Mouse (Mus musculus): ENCODE data around the gene Nkd2. TPM values are rescaled to one million over a fixed set of nuclear protein-coding genes. Genes with fewer than 3 reads are reported as not detected.

The Nkd2 gene
- 4.8 and 6.4 TPM in 2 replicates for polyA plus RNA-seq (2016; fragmentation: Nextera tagmentation; extraction: Ambion mirVana)

DNA sequence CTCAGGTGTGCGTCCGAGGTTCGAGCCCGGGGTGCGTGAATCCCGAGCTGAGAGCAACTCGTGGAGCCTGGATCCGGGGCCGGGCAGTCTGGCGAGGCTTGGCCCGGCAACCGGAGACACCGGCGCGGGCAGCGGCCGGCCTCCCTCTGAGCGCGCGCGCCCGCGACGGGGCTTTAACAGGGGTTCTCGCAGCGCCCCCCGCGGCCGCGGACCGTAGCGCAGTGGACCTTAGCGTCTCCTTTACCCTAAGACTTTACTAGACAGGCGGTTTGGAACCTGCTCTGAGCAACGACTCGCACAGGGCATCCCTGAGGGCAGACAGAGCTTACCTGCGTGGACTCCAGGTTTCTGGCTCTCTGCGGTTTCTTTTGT, at the start of gene Nkd2:
Nkd2 (minus strand) TSS at position 167 of the 372 bp plus-strand sequence.
- H3K27ac ChIP-seq, result peak within 1 kb of the TSS; percentile 81
- peak within 1 kb of the TSS; percentile 78 for H3K4me3 ChIP-seq
- peaks cover 50% of the 10 kb centered on the region for H3K27me3 ChIP-seq (ENCODE audit: insufficient read depth, poor library complexity, severe bottlenecking)
- H3K9me3 ChIP-seq, result no peaks in the 10 kb centered on the region
- DNase-seq (ENCODE audit: low spot score), result peak; percentile 80
- WGBS, result 1% methylated on average over 38 of the region's 38 CpGs
- H3K4me1 ChIP-seq, result peaks cover 15% of the 10 kb centered on the region
- no peaks in the 10 kb centered on the region for H3K36me3 ChIP-seq

DNA sequence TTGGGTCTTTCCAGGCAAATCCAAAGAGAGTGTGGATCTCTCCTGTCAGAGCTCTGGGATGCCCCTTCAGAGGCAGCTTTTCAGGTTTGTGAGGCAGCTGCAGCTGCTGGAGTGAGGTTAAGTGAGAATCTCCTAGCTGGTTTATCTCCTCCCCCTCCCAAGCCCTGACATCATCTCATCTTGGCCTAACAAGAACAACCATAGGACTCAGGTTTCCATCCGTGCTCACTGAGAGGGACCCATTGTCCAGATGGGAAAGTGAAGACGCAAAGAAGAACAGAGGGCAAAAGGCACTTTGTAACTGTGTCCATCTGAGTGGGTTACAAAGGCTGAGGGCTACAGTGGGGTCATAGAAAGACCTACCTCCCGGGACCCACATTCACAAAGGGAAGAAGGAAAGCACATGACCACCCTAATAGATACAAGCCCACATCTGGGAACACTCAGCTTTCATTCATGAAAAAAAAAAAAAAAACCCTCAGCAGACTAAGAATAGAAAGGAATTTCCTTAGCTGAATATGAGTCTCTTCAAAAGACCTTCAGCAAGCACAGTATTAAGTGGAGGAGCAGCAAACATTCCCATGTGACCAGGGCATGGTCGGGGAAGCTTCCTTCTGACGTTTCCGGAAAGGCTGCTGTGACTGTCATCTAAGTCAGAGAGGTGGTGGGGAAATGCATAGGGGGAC, 45.2 kb upstream of the Nkd2 start:
- no peaks in the 10 kb centered on the region for H3K9me3 ChIP-seq
- no peaks in the 10 kb centered on the region for H3K36me3 ChIP-seq
- no peaks in the 10 kb centered on the region for H3K27me3 ChIP-seq (ENCODE audit: insufficient read depth, poor library complexity, severe bottlenecking)
- 37% methylated on average over 6 of the region's 6 CpGs for WGBS
- H3K27ac ChIP-seq, result peak overlapping the region; percentile 19; the same call in 1 of the 2 replicates
- no peak for DNase-seq (ENCODE audit: low spot score)
- H3K4me3 ChIP-seq, result no peak overlapping the region
- peaks cover 14% of the 10 kb centered on the region; the same call in 1 of the 2 replicates for H3K4me1 ChIP-seq

GRCm38 (mm10) chr13:73887415-73887874, 40.0 kb upstream of the Nkd2 start:
- H3K36me3 ChIP-seq, result no peaks in the 10 kb centered on the region
- DNase-seq (ENCODE audit: low spot score), result no peak
- H3K27ac ChIP-seq, result no peak overlapping the region
- no peaks in the 10 kb centered on the region for H3K27me3 ChIP-seq (ENCODE audit: insufficient read depth, poor library complexity, severe bottlenecking)
- 52% methylated on average over 4 of the region's 4 CpGs for WGBS
- H3K4me1 ChIP-seq, result peaks cover 8% of the 10 kb centered on the region; the same call in 1 of the 2 replicates
- H3K9me3 ChIP-seq, result no peaks in the 10 kb centered on the region
- H3K4me3 ChIP-seq, result no peak overlapping the region

DNA sequence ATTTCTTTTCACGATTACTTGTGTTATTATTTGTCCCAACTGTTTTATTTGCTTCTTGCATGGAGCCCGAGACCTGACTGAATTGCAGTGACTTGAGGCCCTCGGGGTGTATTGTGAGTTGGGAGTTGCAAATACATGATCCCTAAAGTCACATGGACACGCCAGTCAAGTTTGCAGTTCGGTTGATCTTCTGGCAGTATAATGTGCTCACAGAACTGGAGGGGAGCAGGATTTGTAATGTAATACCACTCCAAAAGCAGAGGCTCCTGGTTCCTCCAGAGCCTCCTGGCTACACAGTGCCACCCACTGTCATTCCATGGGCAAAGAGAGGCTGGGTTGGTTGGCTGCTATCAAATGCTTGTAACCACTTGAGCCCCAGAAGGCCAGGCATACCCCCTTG, 39.2 kb upstream of the Nkd2 start:
- 0 out of 2 replicates have a peak, but pooled peaks cover 4% of the 10 kb centered on the region for H3K4me1 ChIP-seq
- H3K27me3 ChIP-seq (ENCODE audit: insufficient read depth, poor library complexity, severe bottlenecking), result no peaks in the 10 kb centered on the region
- H3K4me3 ChIP-seq, result no peak overlapping the region
- H3K9me3 ChIP-seq, result no peaks in the 10 kb centered on the region
- no peak overlapping the region for H3K27ac ChIP-seq
- WGBS, result 83% methylated on average over 5 of the region's 5 CpGs
- no peak for DNase-seq (ENCODE audit: low spot score)
- H3K36me3 ChIP-seq, result no peaks in the 10 kb centered on the region

DNA sequence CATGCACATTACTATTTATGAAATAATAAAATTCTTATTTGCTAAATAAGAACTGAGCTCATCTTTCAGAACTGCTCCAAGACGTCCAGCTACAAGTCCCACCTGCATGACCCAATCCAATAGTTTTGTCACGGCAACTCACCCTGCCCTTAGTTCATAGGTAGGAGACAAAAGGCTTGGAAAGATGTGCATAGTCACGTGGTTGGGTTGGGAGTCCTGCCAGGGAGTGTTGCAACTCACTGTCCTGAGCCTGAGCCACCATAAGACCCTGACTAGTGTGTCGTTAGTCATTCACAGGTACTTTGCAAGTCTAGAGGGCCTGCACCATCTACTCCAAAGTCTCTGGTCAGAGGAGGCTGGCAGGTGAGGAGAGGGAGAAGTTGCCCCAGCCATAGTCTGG, 38.6 kb upstream of the Nkd2 start:
- Histone ChIP-seq H3K36me3 (no peaks in the 10 kb centered on the region), H3K4me3 (no peak overlapping the region), H3K27ac (no peak overlapping the region), H3K9me3 (no peaks in the 10 kb centered on the region), H3K27me3 (ENCODE audit: insufficient read depth, poor library complexity, severe bottlenecking) (no peaks in the 10 kb centered on the region), H3K4me1 (0 out of 2 replicates have a peak, but pooled peaks cover 4% of the 10 kb centered on the region)
- DNase-seq (ENCODE audit: low spot score), result no peak
- 66% methylated on average over 4 of the region's 4 CpGs for WGBS

DNA sequence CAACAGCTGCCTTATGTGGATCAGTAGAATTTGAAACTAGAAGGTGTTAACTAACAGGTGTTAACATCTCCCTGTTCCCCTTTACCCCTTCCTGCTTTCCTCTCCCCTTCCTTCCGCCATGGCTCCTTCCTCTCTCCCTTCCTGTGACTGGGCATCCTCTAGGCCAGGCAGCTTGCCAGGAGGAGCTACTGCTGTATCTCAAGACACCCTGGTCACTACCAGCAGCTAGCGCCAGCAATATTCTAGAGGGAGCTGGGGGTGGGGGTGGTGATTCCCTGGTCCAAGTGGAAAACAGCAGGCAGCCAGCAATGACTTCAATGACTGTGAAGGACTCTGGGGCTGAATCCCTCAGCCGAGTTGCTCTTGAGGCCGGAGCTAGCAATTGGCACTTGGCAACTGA, 38.2 kb upstream of the Nkd2 start:
- Histone ChIP-seq H3K4me1 (0 out of 2 replicates have a peak, but pooled peaks cover 4% of the 10 kb centered on the region), H3K9me3 (no peaks in the 10 kb centered on the region), H3K27me3 (ENCODE audit: insufficient read depth, poor library complexity, severe bottlenecking) (no peaks in the 10 kb centered on the region), H3K4me3 (no peak overlapping the region), H3K27ac (no peak overlapping the region), H3K36me3 (no peaks in the 10 kb centered on the region)
- no peak for DNase-seq (ENCODE audit: low spot score)
- 68% methylated on average over 4 of the region's 4 CpGs for WGBS

- no peak overlapping the region for H3K4me3 ChIP-seq
- 74% methylated on average over 8 of the region's 8 CpGs for WGBS
- DNase-seq (ENCODE audit: low spot score), result no peak
- no peak overlapping the region for H3K27ac ChIP-seq
- no peaks in the 10 kb centered on the region for H3K27me3 ChIP-seq (ENCODE audit: insufficient read depth, poor library complexity, severe bottlenecking)
- no peaks in the 10 kb centered on the region for H3K4me1 ChIP-seq
- no peaks in the 10 kb centered on the region for H3K9me3 ChIP-seq
- H3K36me3 ChIP-seq, result no peaks in the 10 kb centered on the region
These were observed 33.9 kb upstream of the Nkd2 start for GRCm38 (mm10) chr13:73881347-73881746.

GRCm38 (mm10) chr13:73879824-73880223, 32.4 kb upstream of the Nkd2 start:
- no peaks in the 10 kb centered on the region for H3K9me3 ChIP-seq
- H3K27me3 ChIP-seq (ENCODE audit: insufficient read depth, poor library complexity, severe bottlenecking), result no peaks in the 10 kb centered on the region
- no peaks in the 10 kb centered on the region for H3K36me3 ChIP-seq
- no peak for DNase-seq (ENCODE audit: low spot score)
- 79% methylated on average over 5 of the region's 5 CpGs for WGBS
- H3K27ac ChIP-seq, result no peak overlapping the region
- H3K4me3 ChIP-seq, result no peak overlapping the region
- no peaks in the 10 kb centered on the region for H3K4me1 ChIP-seq

DNA sequence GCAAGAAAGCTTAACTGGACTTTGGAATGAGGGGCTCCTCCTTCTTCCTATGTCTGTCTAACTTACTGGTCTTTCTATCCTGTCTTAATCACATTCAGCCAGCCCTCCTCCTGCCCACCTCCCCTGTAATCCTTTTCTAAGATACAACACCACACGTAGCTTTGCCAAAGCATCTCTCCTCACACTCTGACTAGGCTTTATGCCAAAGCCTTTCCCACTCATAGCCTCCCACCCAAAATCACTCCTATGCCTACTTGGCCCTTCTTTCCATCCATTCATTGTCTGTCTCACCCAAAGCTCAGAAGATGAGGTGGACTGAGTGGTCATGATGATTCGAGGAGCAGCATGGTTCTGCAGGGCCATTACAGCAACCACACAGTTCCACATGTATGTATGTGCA, 24.7 kb upstream of the Nkd2 start:
- Histone ChIP-seq H3K9me3 (no peaks in the 10 kb centered on the region), H3K27me3 (ENCODE audit: insufficient read depth, poor library complexity, severe bottlenecking) (no peaks in the 10 kb centered on the region), H3K4me1 (no peaks in the 10 kb centered on the region), H3K27ac (no peak overlapping the region), H3K36me3 (no peaks in the 10 kb centered on the region), H3K4me3 (no peak overlapping the region)
- WGBS, result 75% methylated on average over 2 of the region's 2 CpGs
- DNase-seq (ENCODE audit: low spot score), result no peak

- Histone ChIP-seq H3K36me3 (no peaks in the 10 kb centered on the region), H3K4me1 (peaks cover 21% of the 10 kb centered on the region), H3K4me3 (peak overlapping the region; percentile 78), H3K27ac (peak overlapping the region; percentile 81), H3K9me3 (no peaks in the 10 kb centered on the region), H3K27me3 (ENCODE audit: insufficient read depth, poor library complexity, severe bottlenecking) (peaks cover 50% of the 10 kb centered on the region)
- 1% methylated on average over 65 of the region's 65 CpGs for WGBS
- no peak for DNase-seq (ENCODE audit: low spot score)
These were observed 604 bp downstream of the Nkd2 start for GRCm38 (mm10) chr13:73846589-73847464.

DNA sequence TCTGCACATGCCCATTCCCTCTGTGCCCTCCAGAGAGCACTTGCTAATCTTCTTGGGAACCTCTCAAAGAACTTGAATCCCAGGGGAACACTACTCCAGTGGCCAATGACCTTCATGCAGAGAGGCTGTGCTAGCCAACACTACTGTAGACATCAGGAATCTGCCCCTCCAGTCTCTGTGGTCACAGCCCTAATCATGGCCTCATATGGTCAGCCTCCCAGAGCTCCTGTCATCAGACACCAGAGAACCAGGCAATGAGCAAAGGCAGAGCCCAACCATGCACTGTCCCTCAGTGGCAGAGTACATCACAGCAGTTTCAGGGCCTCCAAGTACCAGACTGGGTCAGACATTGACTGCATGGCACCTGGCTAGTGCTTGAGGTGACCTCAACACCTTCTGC, 4.7 kb downstream of the Nkd2 start:
- Histone ChIP-seq H3K27ac (peak overlapping the region; percentile 53; the same call in 1 of the 2 replicates), H3K27me3 (ENCODE audit: insufficient read depth, poor library complexity, severe bottlenecking) (peaks cover 40% of the 10 kb centered on the region), H3K36me3 (no peaks in the 10 kb centered on the region), H3K4me3 (no peak overlapping the region), H3K4me1 (peaks cover 21% of the 10 kb centered on the region), H3K9me3 (no peaks in the 10 kb centered on the region)
- peak; percentile 87 for DNase-seq (ENCODE audit: low spot score)

DNA sequence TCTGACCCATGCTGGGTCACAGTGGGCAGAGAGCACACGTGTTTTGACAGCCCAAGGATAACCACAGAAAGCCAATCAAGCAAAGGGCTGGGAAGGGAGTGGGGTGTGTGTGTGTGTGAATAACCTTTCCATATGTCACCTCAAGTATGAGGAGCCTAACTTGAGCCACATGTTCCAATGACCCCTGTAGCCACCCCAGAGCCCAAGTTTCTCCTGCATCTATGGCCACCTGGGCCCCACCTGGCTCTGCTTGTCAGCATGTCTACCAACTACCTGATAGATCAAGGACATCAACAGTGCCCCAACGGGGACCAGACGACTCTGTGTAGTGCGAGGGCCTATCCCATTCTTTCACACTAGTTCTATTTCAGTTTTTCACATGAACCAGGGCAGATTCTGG, 7.7 kb downstream of the Nkd2 start:
- H3K9me3 ChIP-seq, result no peaks in the 10 kb centered on the region
- no peak for DNase-seq (ENCODE audit: low spot score)
- WGBS, result 79% methylated on average over 4 of the region's 4 CpGs
- H3K27me3 ChIP-seq (ENCODE audit: insufficient read depth, poor library complexity, severe bottlenecking), result peaks cover 12% of the 10 kb centered on the region
- H3K27ac ChIP-seq, result no peak overlapping the region
- H3K36me3 ChIP-seq, result no peaks in the 10 kb centered on the region
- no peak overlapping the region for H3K4me3 ChIP-seq
- H3K4me1 ChIP-seq, result peaks cover 27% of the 10 kb centered on the region

GRCm38 (mm10) chr13:73839137-73839548, 8.3 kb downstream of the Nkd2 start:
- H3K27ac ChIP-seq, result no peak overlapping the region
- no peaks in the 10 kb centered on the region for H3K9me3 ChIP-seq
- WGBS, result 68% methylated on average over 11 of the region's 11 CpGs
- no peak overlapping the region for H3K4me3 ChIP-seq
- H3K4me1 ChIP-seq, result peaks cover 27% of the 10 kb centered on the region
- no peaks in the 10 kb centered on the region for H3K36me3 ChIP-seq
- H3K27me3 ChIP-seq (ENCODE audit: insufficient read depth, poor library complexity, severe bottlenecking), result 0 out of 2 replicates have a peak, but pooled peaks cover 7% of the 10 kb centered on the region
- no peak for DNase-seq (ENCODE audit: low spot score)

All from heart, embryonic 10.5 days (tissue).